Mouse (Mus musculus) mesoderm, embryonic 11.5 days (tissue): ENCODE data around the gene Rgs1.
A peak's percentile ranks its signal among the peaks of the same experiment; 100 is the strongest.

Experiments used
- DNase-seq: peaks from one replicate; pipeline ENCODE4 v3.0.0-alpha.2; 2012; ENCODE audit warnings: low read depth, low spot score

Rgs1 gene

GRCm38 (mm10) chr1:144197684-144198083, 51.4 kb downstream of the Rgs1 start:
- peak; percentile 71 for DNase-seq
